Mouse (Mus musculus) kidney, adult 2 months (tissue): ENCODE measurements around the gene Olfr1382.

ENCODE experiments used
- CTCF ChIP-seq: fragments of 200-500 bp; conservative IDR thresholded peaks from 2 replicates; pipeline ENCODE4 v1.5.1; 2011; ENCODE audit warnings: low read depth, mild to moderate bottlenecking, control low read depth, low read length, moderate library complexity, mixed read lengths; ENCODE audit not compliant: insufficient read depth, insufficient read length
- POLR2A ChIP-seq: fragments of 200-500 bp; IDR thresholded peaks from one replicate; pipeline ENCODE4 v1.6.1; 2011; ENCODE audit warnings: low read depth, low read length, control low read depth

GRCm38 (mm10) chr11:49527947-49528346 is at the start of gene Olfr1382:
- no peak for TF ChIP-seq CTCF
- no peak for TF ChIP-seq POLR2A
